Mouse (Mus musculus) heart, postnatal 36 days (tissue): ENCODE data around the gene Myb. TPM values are rescaled to one million over a fixed set of nuclear protein-coding genes. Genes with fewer than 3 reads are reported as not detected.

Experiments used
- DNase-seq, 2 experiments: peaks; one replicate each; pipeline ENCODE4 v3.0.0; 2021 to 2022
- intact Hi-C: fragments of 180-260 bp; cut with DNase I; formaldehyde crosslinking; loops from one replicate; pipeline ENCODE4 v1.15.1; 2025
- total RNA-seq, 2 experiments: library from RNA; stranded (reverse); gene quantifications; 2 replicates each; pipeline ENCODE4 v1.2.3; 2021

Gene Myb
- total RNA-seq, 2 experiments from 2014 or later = not detected

GRCm38 (mm10) chr10:21090922-21091700, 69.7 kb downstream of the Myb start:
- no peak for DNase-seq
- intact Hi-C loops = no loop called here

GRCm38 (mm10) chr10:21089541-21089940, 71.2 kb downstream of the Myb start:
- intact Hi-C loops = no loop called here
- no peak for DNase-seq

GRCm38 (mm10) chr10:21087614-21088232, 73.1 kb downstream of the Myb start:
- intact Hi-C loops = no loop called here
- no peak for DNase-seq

- intact Hi-C loops = no loop called here
- DNase-seq = no peak
Observed at GRCm38 (mm10) chr10:21085044-21085443, 75.7 kb downstream of the Myb start.

- DNase-seq = no peak
- intact Hi-C loops = no loop called here
Observed at GRCm38 (mm10) chr10:21083391-21083918, 77.3 kb downstream of the Myb start.

- DNase-seq = no peak
- intact Hi-C loops = no loop called here
Observed at GRCm38 (mm10) chr10:21082447-21082846, 78.3 kb downstream of the Myb start.

GRCm38 (mm10) chr10:21077151-21077719, 83.5 kb downstream of the Myb start:
- DNase-seq = peak in 1 of 2 experiments; percentile 11
- intact Hi-C loops = no loop called here

- DNase-seq = no peak
- intact Hi-C loops = no loop called here
Observed at GRCm38 (mm10) chr10:21076731-21077130, 84.1 kb downstream of the Myb start.

- DNase-seq = no peak
- intact Hi-C loops = no loop called here
Observed at GRCm38 (mm10) chr10:21076137-21076536, 84.6 kb downstream of the Myb start.

Other genes starting within 250 kb of the Myb start
- gene Ahi1, start 208.4 kb downstream of the Myb start, total RNA-seq = 1 to 10 TPM; 1.1 to 1.6 TPM
- gene Hbs1l, start 135.0 kb upstream of the Myb start, total RNA-seq = 10 to 100 TPM; 77.8 to 79.0 TPM
- gene Aldh8a1, start 216.3 kb upstream of the Myb start, total RNA-seq = not detected